Mouse (Mus musculus): ENCODE data around the gene Ezr.

The Ezr gene

GRCm38 (mm10) chr17:6782611-6783005 lies at the start of gene Ezr:
Gene Ezr, minus strand, starts transcription at chr17:6782784.
- under 1% methylated on average over 52 of the region's 52 CpGs for WGBS

GRCm38 (mm10) chr17:6830004-6830592 lies 47.5 kb upstream of the Ezr start:
- WGBS: 83% methylated on average over 1 of the region's 1 CpGs

- WGBS: 67% methylated on average over 7 of the region's 7 CpGs
Observed at GRCm38 (mm10) chr17:6828531-6829150, 46.1 kb upstream of the Ezr start.

- under 1% methylated on average over 64 of the region's 64 CpGs for WGBS
Observed at GRCm38 (mm10) chr17:6827740-6828461, 45.3 kb upstream of the Ezr start.

DNA sequence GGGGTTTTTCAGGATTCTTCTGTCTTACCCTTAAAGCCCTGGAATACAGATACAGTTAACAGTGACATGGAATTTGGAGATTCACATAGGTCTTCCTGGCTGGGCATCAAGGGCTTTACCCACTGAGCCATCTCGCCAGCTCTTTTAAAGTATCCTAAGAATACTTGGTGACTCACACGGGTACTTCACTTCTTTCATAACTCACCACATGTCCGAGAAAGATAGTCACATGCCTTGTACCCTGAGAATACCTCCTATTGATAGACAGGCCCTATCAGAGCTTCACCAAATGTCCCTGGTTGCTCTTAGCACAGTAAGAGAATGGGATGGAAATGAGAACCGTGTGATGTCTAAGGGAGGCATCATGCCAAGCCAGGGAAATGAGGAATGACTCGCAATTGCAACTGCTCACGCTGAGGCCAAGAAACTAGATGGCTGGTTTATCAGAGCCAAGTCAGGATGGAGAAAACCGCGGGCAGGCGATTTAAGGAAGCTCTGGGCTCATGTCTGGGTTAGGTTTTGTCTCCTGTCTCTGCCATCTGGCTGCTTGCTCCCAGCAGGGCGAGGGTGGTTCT lies 44.7 kb upstream of the Ezr start:
- 7% methylated on average over 10 of the region's 10 CpGs for WGBS

DNA sequence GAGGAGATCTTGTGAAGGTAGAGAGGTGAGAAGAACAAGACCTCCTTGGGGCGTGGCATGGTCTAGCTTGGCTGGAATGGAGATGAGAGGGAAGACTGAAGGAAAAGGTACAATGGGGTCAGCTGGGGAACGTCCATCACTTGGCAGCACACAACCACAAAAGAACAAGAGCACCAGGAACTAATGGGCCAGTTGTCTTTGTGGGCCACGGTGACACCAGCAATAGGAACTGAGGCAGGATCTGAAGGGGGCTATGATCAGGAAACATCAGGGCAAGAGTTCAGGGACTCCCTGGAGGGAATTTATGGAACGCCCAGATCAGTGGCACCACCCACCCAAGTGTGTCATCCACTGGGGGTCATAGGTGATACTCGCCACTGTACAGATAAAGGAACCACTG lies 34.2 kb upstream of the Ezr start:
- 86% methylated on average over 5 of the region's 5 CpGs for WGBS

GRCm38 (mm10) chr17:6816151-6816550 lies 33.6 kb upstream of the Ezr start:
- WGBS: 86% methylated on average over 1 of the region's 1 CpGs

GRCm38 (mm10) chr17:6814656-6815055 lies 32.1 kb upstream of the Ezr start:
- WGBS: 72% methylated on average over 4 of the region's 4 CpGs

GRCm38 (mm10) chr17:6812851-6813191 lies 30.2 kb upstream of the Ezr start:
- 42% methylated on average over 3 of the region's 3 CpGs for WGBS

DNA sequence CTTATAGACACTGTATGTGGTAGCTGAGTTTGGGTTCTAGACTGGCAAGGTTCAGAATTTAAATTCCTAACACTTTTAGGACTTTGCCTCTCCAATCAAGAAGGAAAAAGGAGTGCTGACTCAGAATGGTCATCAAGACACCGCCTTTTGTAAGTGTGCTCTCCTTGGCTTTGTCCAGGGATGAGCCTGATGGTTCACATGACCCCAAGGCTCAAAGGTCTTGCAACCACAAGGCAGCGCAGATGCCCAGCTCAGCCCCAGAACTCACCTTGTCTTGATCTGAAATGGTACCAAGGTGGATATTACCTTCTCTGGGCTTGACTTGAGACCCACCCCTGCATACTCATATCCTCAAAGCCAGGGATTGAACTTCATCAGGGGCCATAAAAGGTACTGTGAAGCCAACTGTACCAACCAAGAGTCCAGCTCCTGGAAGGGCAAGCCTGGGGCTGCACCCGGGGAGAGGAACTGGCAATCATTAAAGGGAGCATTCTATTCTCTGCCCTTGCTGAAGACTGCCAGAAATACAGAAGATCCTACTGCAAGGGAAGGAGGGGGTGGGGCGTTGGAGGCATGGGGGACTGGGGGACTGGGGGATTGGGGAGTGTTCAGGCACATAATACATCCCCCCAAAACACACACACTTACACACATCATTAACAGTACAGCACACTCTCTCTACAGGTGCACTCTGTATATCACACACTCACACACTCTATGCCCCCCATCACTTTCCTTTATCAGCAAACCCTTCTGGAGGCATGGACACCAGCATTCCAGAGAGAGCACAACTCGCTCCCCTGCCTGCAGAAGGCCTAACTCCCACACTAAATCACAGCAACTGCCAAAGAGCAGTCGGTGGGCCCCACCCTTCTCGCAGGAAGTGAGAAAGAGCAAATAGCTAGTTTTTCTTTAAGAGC lies 29.6 kb upstream of the Ezr start:
- 62% methylated on average over 7 of the region's 7 CpGs for WGBS

GRCm38 (mm10) chr17:6809331-6809730 lies 26.7 kb upstream of the Ezr start:
- WGBS: 82% methylated on average over 3 of the region's 3 CpGs

- 60% methylated on average over 8 of the region's 8 CpGs for WGBS
Observed at GRCm38 (mm10) chr17:6808521-6809165, 26.1 kb upstream of the Ezr start.

- WGBS: 92% methylated on average over 16 of the region's 16 CpGs
Observed at GRCm38 (mm10) chr17:6807827-6808520, 25.4 kb upstream of the Ezr start.

DNA sequence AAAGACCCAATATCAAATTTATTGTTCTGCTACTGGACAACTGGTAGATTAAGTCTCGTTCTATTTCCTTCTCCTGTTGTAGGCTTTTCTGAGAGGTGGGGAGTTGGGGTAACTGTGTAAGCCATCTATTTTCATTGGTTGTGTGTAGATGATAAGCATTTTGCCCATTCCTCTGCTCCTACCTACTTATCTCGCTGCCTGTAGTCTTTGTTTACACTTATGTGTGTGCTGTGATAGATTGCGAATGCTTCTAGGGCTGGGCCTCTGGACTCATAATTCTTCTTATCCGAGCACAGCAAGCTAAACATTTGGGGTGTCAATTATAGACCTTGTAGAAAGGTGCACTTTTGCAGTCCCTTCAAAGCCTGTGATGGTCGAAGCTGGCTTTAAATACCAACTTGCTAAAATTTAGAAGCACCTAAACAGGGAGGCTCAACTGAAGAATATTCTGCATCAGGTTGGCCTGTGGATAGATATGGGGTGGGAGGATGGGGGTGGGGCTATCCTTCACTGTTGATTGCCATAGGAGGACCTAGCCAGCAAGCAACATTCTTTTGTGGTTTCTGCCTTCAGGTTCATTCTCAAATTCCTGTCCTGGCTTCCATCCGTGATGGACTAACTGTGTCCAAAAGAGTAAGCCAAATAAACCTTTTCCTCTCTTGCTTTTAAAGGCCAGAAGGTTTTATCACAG lies 22.4 kb upstream of the Ezr start:
- 89% methylated on average over 6 of the region's 6 CpGs for WGBS

GRCm38 (mm10) chr17:6804111-6804510 lies 21.5 kb upstream of the Ezr start:
- 68% methylated on average over 6 of the region's 6 CpGs for WGBS

DNA sequence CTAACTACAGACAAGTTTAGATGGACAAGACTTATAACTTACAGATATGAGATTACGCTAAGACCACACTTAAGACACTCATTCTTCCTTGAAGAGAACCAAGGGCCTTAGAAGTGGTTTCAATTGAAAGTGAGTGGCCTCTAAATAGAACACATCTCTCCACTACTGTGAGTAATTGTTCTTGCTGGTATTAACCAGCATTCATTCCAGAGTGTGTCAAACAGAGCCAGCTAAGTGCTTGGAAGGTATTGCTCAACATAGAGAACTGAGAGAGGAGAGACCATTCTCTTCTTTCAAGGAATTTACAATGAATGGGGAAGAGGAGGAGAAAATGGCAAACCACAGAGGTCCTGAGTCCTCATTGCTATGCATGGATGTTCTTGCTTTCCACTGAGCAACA lies 21.0 kb upstream of the Ezr start:
- 90% methylated on average over 1 of the region's 1 CpGs for WGBS

DNA sequence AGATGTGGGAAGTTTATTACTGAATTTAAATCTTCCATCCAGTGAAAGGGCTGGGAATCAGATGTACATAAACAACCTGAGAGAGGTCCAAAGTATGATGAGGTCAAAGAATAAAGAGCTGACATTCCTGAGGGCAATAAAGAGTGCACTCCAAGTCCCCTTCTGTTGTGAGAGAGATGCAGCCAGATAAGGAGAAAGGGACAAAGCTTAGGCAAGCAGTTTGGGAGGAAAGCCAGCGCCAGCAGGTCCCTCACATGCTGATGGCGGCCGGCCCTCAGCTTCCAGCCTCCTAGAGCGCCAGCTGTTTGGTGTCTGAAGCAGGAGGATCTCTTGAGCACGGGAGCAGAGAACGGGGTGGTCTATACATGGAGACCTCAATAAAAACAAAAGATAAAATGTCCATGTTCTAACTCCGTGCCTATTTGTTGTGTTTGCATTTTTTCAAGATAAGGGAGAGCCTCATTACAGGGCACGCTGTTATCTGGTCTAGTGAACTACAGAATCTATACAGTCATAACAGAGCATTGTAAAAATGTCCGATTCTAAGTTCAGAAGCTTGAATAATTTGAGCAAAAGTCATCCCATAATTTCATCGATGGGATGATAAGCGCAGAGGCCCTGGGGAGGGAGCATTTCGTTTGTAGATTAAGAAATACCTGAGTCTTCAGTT lies 15.9 kb upstream of the Ezr start:
- WGBS: 92% methylated on average over 12 of the region's 12 CpGs

- 88% methylated on average over 4 of the region's 4 CpGs for WGBS
Observed at GRCm38 (mm10) chr17:6797471-6797870, 14.9 kb upstream of the Ezr start.

DNA sequence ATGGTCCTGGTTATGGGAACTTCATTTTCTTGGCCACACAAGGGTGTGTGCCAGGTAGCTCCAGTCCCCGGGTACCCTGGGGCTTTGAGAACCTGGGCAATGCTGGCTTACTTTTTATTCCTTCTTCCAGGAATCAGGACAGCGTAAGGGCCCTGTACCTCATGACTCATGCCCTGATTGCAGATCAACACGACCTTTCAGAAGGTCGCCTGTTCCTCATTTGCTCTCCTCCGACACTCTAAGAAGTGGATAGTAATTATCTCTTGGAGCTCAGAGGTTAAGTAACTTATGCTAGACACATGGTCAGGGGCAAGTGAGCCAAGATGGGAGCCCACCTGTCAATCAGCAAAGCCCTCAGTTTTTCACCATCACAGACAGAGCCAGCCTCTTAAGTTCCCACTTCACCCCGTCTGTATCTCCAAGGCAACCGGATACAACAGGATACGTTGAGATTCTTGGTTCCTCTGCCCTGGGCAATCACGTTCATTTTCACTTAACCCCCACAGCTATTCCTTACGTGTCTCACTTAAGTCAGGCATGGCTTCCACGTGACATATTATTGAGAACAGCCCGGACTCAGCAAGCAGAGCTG lies 11.7 kb upstream of the Ezr start:
- 67% methylated on average over 12 of the region's 12 CpGs for WGBS
